Mouse (Mus musculus) stomach, embryonic 15.5 days (tissue): ENCODE data around the gene Rims1. TPM values are rescaled to one million over a fixed set of nuclear protein-coding genes. Genes with fewer than 3 reads are reported as not detected.

Experiments
- ATAC-seq: fragments of 200-750 bp; cut with Nextera tagmentation; 2 replicates; pipeline ENCODE4 v1.8.0; 2017; ENCODE audit warnings: low read depth, moderate number of reproducible peaks, moderate TSS enrichment; ENCODE audit not compliant: insufficient read depth, low FRiP score
- H3K27ac ChIP-seq: fragments of 300-500 bp; sonication (generic); 2 replicates; pipeline ENCODE4 v1.5.1; 2015; ENCODE audit warnings: mild to moderate bottlenecking, inconsistent platforms
- H3K27me3 ChIP-seq: fragments of 300-500 bp; sonication (generic); replicated peaks from 2 replicates; pipeline ENCODE4 v1.6.1; 2015; ENCODE audit warnings: inconsistent platforms
- H3K36me3 ChIP-seq: fragments of 300-500 bp; sonication (generic); 2 replicates; pipeline ENCODE4 v1.6.1; 2015; ENCODE audit warnings: inconsistent platforms
- H3K4me1 ChIP-seq: fragments of 300-500 bp; sonication (generic); 2 replicates; pipeline ENCODE4 v1.6.1; 2015; ENCODE audit warnings: inconsistent platforms
- H3K4me2 ChIP-seq: fragments of 300-500 bp; sonication (generic); 2 replicates; pipeline ENCODE4 v1.6.1; 2015; ENCODE audit warnings: mild to moderate bottlenecking, inconsistent platforms
- H3K4me3 ChIP-seq: fragments of 300-500 bp; sonication (generic); replicated peaks from 2 replicates; pipeline ENCODE4 v1.5.1; 2015; ENCODE audit warnings: inconsistent platforms
- H3K9ac ChIP-seq: fragments of 300-500 bp; sonication (generic); 2 replicates; pipeline ENCODE4 v1.6.1; 2015; ENCODE audit warnings: inconsistent platforms
- H3K9me3 ChIP-seq: fragments of 300-500 bp; sonication (generic); 2 replicates; pipeline ENCODE4 v1.6.1; 2016; ENCODE audit warnings: inconsistent platforms
- WGBS: fragments of 180-500 bp; shearing (Covaris S2); methylation state at CpG from one replicate; pipeline ENCODE4 v1.1.7; 2015; 5-methylcytosine and 5-hydroxymethylcytosine counted together
- polyA plus RNA-seq: library from polyadenylated mRNA; unstranded; fragments of >200 nt; fragmentation: Nextera tagmentation; extraction: Ambion mirVana; gene quantifications from 2 replicates; pipeline ENCODE4 v1.2.1, GENCODE M21; 2015

Rims1 gene
- polyA plus RNA-seq, 1 experiment from 2014 or later, result 8.8 TPM

DNA sequence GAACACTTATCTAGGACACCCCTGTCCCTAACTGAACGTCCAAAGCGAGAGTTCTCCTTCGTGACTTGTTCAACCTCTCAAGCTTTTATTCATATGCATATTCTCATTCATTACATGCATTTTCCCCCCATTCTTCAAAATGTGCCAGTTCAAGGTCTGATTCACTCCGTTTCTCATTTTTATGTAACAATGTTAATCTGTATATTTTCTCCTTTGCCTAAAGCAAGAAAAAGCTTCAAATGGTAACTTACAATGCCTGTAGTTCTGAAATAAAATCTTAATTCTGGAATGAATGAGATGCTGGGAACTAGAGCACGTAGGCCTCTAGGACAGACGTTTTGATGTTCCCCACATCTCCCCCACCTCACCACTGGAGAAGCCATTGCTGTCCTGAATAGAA is 141.6 kb downstream of the Rims1 start:
- H3K4me2 ChIP-seq, result no peak overlapping the region
- no peaks in the 10 kb centered on the region for H3K36me3 ChIP-seq
- no peaks in the 10 kb centered on the region for H3K9me3 ChIP-seq
- WGBS, result 82% methylated on average over 6 of the region's 6 CpGs
- H3K27ac ChIP-seq, result no peak overlapping the region
- H3K27me3 ChIP-seq, result no peaks in the 10 kb centered on the region
- H3K9ac ChIP-seq, result no peak overlapping the region
- no peak for ATAC-seq
- H3K4me3 ChIP-seq, result no peak overlapping the region
- no peaks in the 10 kb centered on the region for H3K4me1 ChIP-seq

- no peaks in the 10 kb centered on the region for H3K9me3 ChIP-seq
- no peak overlapping the region for H3K27ac ChIP-seq
- ATAC-seq, result no peak
- no peak overlapping the region for H3K4me3 ChIP-seq
- H3K36me3 ChIP-seq, result no peaks in the 10 kb centered on the region
- no peak overlapping the region for H3K4me2 ChIP-seq
- H3K9ac ChIP-seq, result no peak overlapping the region
- no peaks in the 10 kb centered on the region for H3K4me1 ChIP-seq
- WGBS, result 78% methylated on average over 3 of the region's 3 CpGs
- H3K27me3 ChIP-seq, result no peaks in the 10 kb centered on the region
These were observed 144.0 kb downstream of the Rims1 start for GRCm38 (mm10) chr1:22661825-22662224.

DNA sequence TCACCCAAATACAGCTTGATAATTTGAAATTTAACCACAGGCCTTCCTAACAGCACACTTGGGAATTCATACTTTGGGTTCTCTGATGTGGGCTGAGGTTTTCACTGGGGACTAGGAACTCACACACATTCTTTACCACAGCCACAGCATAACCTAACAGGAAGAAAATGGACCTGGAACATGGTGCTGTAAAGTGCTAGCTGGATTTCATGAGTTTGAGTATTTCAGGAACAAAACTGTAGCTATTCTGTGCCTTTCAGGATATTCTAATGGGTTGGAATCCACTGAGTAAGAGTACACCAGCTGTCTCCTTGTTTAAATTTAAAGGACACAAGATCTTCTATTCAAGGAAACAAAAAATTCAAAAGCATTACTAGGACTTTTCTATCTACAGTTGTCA is 149.8 kb downstream of the Rims1 start:
- H3K4me2 ChIP-seq, result no peak overlapping the region
- no peak overlapping the region for H3K4me3 ChIP-seq
- no peak for ATAC-seq
- no peaks in the 10 kb centered on the region for H3K27me3 ChIP-seq
- H3K27ac ChIP-seq, result no peak overlapping the region
- no peaks in the 10 kb centered on the region for H3K36me3 ChIP-seq
- H3K9me3 ChIP-seq, result no peaks in the 10 kb centered on the region
- no peaks in the 10 kb centered on the region for H3K4me1 ChIP-seq
- no peak overlapping the region for H3K9ac ChIP-seq

- no peak for ATAC-seq
- H3K27ac ChIP-seq, result no peak overlapping the region
- no peaks in the 10 kb centered on the region for H3K9me3 ChIP-seq
- H3K27me3 ChIP-seq, result no peaks in the 10 kb centered on the region
- 83% methylated on average over 9 of the region's 9 CpGs for WGBS
- H3K9ac ChIP-seq, result no peak overlapping the region
- H3K4me3 ChIP-seq, result no peak overlapping the region
- H3K4me1 ChIP-seq, result no peaks in the 10 kb centered on the region
- H3K4me2 ChIP-seq, result no peak overlapping the region
- H3K36me3 ChIP-seq, result no peaks in the 10 kb centered on the region
These were observed 150.9 kb downstream of the Rims1 start for GRCm38 (mm10) chr1:22654903-22655302.

- no peaks in the 10 kb centered on the region for H3K4me1 ChIP-seq
- H3K27me3 ChIP-seq, result no peaks in the 10 kb centered on the region
- H3K4me2 ChIP-seq, result no peak overlapping the region
- WGBS, result 72% methylated on average over 7 of the region's 7 CpGs
- H3K4me3 ChIP-seq, result no peak overlapping the region
- H3K9me3 ChIP-seq, result no peaks in the 10 kb centered on the region
- H3K27ac ChIP-seq, result no peak overlapping the region
- H3K9ac ChIP-seq, result no peak overlapping the region
- H3K36me3 ChIP-seq, result no peaks in the 10 kb centered on the region
- ATAC-seq, result no peak
These were observed 155.2 kb downstream of the Rims1 start for GRCm38 (mm10) chr1:22650588-22650987.

GRCm38 (mm10) chr1:22649432-22649831 is 156.4 kb downstream of the Rims1 start:
- Histone ChIP-seq H3K4me1 (no peaks in the 10 kb centered on the region), H3K4me3 (no peak overlapping the region), H3K36me3 (no peaks in the 10 kb centered on the region), H3K27ac (no peak overlapping the region), H3K27me3 (no peaks in the 10 kb centered on the region), H3K4me2 (no peak overlapping the region), H3K9ac (no peak overlapping the region), H3K9me3 (no peaks in the 10 kb centered on the region)
- no peak for ATAC-seq
- 65% methylated on average over 1 of the region's 1 CpGs for WGBS

DNA sequence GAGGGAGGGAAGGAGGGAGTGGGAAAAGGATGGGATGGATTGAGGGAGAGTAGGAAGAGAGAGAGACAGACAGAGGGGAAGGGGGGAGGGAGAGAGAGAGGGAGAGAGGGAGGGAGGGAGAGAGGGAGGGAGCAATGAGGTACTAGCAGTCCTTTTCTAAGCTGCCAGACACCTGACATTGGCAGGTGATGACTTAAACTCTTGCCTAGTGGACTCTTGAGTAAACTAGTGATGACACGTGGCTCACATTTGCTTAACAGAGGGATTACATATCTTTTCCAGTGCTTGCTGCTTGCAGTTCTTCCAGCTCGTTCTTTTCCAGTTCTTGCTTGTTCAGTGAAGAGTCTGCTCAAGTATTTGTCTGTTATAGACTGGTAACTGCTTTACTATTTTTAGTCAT is 160.5 kb downstream of the Rims1 start:
- Histone ChIP-seq H3K9me3 (no peaks in the 10 kb centered on the region), H3K4me2 (no peak overlapping the region), H3K9ac (no peak overlapping the region), H3K27ac (no peak overlapping the region), H3K36me3 (no peaks in the 10 kb centered on the region), H3K4me1 (no peaks in the 10 kb centered on the region), H3K4me3 (no peak overlapping the region), H3K27me3 (no peaks in the 10 kb centered on the region)
- ATAC-seq, result no peak
- WGBS, result 19% methylated on average over 2 of the region's 2 CpGs

- WGBS, result 84% methylated on average over 5 of the region's 5 CpGs
- no peaks in the 10 kb centered on the region for H3K9me3 ChIP-seq
- ATAC-seq, result no peak
These were observed 165.2 kb downstream of the Rims1 start for GRCm38 (mm10) chr1:22640568-22640967.

DNA sequence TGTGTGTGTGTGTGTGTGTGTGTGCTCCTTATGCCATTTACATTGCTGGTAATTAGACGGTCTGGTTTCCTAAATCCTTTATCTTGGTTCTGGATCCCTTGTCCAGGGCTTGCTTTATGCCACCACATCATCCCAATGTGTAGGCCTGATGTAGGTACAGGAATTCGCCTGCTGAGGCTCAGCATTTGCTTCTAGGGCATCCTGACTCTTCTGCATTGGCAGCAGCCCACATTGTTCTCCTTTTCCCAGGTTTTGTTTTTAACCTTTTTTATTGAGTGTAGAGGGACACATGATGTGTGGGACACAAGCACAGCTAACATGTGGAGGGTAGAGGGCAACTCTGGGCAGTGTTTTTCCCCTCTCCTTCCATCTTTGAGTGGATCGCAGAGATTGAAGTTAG is 166.1 kb downstream of the Rims1 start:
- Histone ChIP-seq H3K36me3 (no peaks in the 10 kb centered on the region), H3K9ac (no peak overlapping the region), H3K9me3 (no peaks in the 10 kb centered on the region), H3K4me3 (no peak overlapping the region), H3K27ac (no peak overlapping the region), H3K27me3 (no peaks in the 10 kb centered on the region), H3K4me1 (no peaks in the 10 kb centered on the region), H3K4me2 (no peak overlapping the region)
- WGBS, result 80% methylated on average over 3 of the region's 3 CpGs
- ATAC-seq, result no peak

More at GRCm38 (mm10) chr1:22640568-22640967, 165.2 kb downstream of the Rims1 start:
- Histone ChIP-seq H3K27ac (no peak overlapping the region), H3K27me3 (no peaks in the 10 kb centered on the region), H3K36me3 (no peaks in the 10 kb centered on the region), H3K4me1 (no peaks in the 10 kb centered on the region), H3K4me3 (no peak overlapping the region), H3K4me2 (no peak overlapping the region), H3K9ac (no peak overlapping the region)

GRCm38 (mm10) chr1:22633871-22634270 is 171.9 kb downstream of the Rims1 start:
- H3K9ac ChIP-seq, result no peak overlapping the region
- no peak overlapping the region for H3K4me2 ChIP-seq
- no peaks in the 10 kb centered on the region for H3K36me3 ChIP-seq
- 92% methylated on average over 2 of the region's 2 CpGs for WGBS
- no peak overlapping the region for H3K4me3 ChIP-seq
- no peak overlapping the region for H3K27ac ChIP-seq
- no peaks in the 10 kb centered on the region for H3K4me1 ChIP-seq
- ATAC-seq, result no peak
- no peaks in the 10 kb centered on the region for H3K9me3 ChIP-seq
- H3K27me3 ChIP-seq, result no peaks in the 10 kb centered on the region

GRCm38 (mm10) chr1:22632551-22632950 is 173.2 kb downstream of the Rims1 start:
- no peak for ATAC-seq
- no peak overlapping the region for H3K4me3 ChIP-seq
- H3K27ac ChIP-seq, result no peak overlapping the region
- no peaks in the 10 kb centered on the region for H3K4me1 ChIP-seq
- H3K36me3 ChIP-seq, result no peaks in the 10 kb centered on the region
- no peaks in the 10 kb centered on the region for H3K9me3 ChIP-seq
- no peaks in the 10 kb centered on the region for H3K27me3 ChIP-seq
- 74% methylated on average over 7 of the region's 7 CpGs for WGBS
- no peak overlapping the region for H3K9ac ChIP-seq
- H3K4me2 ChIP-seq, result no peak overlapping the region

GRCm38 (mm10) chr1:22631991-22632390 is 173.8 kb downstream of the Rims1 start:
- Histone ChIP-seq H3K4me3 (no peak overlapping the region), H3K27me3 (no peaks in the 10 kb centered on the region), H3K4me1 (no peaks in the 10 kb centered on the region), H3K9ac (no peak overlapping the region), H3K36me3 (no peaks in the 10 kb centered on the region), H3K27ac (no peak overlapping the region), H3K4me2 (no peak overlapping the region), H3K9me3 (no peaks in the 10 kb centered on the region)
- 75% methylated on average over 6 of the region's 6 CpGs for WGBS
- no peak for ATAC-seq

- Histone ChIP-seq H3K4me3 (no peak overlapping the region), H3K36me3 (no peaks in the 10 kb centered on the region), H3K27me3 (no peaks in the 10 kb centered on the region), H3K9ac (no peak overlapping the region), H3K4me2 (no peak overlapping the region), H3K9me3 (no peaks in the 10 kb centered on the region), H3K4me1 (no peaks in the 10 kb centered on the region), H3K27ac (no peak overlapping the region)
- 77% methylated on average over 8 of the region's 8 CpGs for WGBS
- no peak for ATAC-seq
These were observed 176.8 kb downstream of the Rims1 start for GRCm38 (mm10) chr1:22629011-22629410.
